Mouse (Mus musculus) adrenal gland, postnatal 25 days (tissue): ENCODE measurements around the gene Coro1c. TPM values are rescaled to one million over a fixed set of nuclear protein-coding genes. Genes with fewer than 3 reads are reported as not detected.

Experiments used
- DNase-seq: peaks from one replicate; pipeline ENCODE4 v3.0.0; 2021; ENCODE audit warnings: mixed read lengths
- total RNA-seq: library from RNA; stranded (reverse); gene quantifications from 2 replicates; pipeline ENCODE4 v1.2.3, GENCODE M21; 2021

Gene Coro1c
- total RNA-seq, 1 experiment from 2014 or later, result 52.6 TPM

DNA sequence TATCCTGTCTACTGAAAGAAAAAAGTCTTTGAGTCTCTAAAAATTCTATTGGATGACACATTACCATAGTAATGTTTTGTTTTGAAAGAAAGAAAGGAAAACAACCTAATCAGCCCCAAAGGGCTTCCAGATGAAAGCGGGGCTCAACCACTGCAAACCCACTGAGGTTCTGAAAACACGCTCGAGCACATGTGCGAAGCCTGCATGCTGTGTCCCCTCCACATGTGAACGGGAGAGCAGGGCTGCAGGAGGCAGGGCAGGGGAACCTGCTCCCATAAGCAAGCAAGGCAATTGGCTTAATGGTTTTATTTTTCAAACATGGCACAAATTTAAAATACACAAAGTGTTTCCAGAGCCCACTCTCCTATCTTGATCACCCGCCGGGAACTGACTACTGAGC is 51.9 kb downstream of the Coro1c start:
- no peak for DNase-seq

DNA sequence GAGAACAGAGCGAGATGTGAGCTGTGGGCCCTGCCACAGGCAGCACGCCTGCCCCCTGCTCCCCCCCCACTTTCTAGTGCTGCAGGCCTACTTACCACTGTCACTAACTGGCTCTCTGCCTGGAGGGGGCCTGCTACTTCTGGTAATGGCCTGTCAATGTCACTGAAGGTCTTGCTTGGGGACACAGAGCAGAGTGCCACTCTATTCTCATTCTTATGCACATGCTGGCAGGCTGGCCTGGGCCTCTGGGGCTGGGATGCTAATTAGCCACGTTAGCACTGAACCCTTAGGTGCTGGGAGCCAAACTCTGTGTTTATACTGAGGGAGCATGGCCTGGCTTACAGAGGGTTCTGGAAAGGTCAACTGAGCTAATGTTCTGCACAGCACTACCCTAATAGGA is 52.9 kb downstream of the Coro1c start:
- no peak for DNase-seq

DNA sequence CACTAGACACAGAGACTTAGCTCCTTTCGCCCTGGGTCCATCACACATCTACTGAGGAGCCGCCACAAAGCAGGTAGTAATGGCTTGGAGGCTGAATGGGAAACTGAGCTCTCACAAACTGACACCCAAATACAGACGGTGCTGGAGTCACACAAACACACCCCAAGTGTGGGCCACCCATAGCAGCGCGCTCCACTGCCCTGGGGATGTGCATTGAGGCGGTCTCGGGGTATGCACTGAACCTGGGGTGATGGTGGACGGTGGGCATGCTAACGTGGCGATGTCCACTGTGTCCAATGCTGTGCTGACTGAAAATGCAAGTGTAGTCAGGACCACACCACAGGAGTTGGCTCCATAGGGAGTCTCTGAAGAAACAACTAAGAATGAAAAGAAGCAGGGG is 53.4 kb downstream of the Coro1c start:
- DNase-seq, result no peak

DNA sequence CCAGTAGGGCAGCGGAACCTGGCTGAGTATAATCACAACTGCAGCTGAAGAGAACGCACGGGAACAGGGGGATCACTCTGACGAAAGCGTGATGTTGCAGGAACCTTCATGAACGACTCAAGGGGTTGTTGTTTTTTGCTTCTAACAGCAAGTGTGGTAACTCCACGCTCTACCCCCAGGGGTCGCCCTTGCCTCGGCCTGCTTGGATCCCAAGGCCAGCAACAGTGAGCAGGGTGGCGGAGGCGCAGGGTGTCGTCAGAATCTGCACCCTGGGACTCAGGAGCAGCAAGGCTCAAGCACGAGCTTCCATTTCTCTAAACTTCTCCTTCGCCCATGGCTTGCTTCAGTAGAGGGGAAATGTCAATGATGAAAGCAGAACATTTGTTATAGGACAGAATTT is 54.1 kb downstream of the Coro1c start:
- DNase-seq, result peak; percentile 92

DNA sequence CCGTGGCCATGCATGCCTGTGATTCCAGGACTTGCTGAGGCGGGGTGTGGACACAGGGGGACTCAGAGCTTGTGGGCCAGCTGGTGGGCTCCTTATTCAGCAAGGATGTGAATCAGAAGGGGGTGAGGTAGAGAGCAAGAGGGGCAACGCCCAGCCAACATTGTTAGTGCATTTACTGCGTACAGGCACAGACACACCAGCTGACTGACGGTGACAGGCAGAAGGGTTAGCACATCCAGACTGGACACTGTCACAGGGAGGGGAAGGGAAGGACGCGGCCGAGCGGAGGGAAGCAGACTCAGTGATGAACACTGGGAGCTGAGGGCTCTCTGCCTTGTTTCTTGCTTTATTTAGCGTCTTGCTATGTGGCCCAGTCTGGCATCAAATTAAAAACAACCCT is 55.0 kb downstream of the Coro1c start:
- DNase-seq, result no peak

DNA sequence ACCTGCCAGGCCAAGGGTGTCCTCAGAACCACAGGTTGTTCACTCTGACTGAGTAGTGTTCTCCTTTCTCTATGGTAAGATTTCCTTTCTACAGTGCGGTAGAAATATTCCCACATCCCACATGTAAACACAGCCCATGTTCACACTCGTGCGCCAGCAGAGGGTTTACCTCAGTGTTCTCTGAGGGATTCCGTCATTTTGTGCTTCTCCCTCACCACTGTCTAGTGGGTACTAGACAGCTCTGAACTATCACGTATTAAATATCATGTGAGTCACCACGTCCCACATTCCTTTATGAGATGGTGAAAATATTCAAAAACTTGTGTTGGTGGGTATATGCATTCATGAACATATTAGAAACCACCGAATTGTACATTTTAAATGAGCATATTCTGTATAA is 56.1 kb downstream of the Coro1c start:
- DNase-seq, result no peak

DNA sequence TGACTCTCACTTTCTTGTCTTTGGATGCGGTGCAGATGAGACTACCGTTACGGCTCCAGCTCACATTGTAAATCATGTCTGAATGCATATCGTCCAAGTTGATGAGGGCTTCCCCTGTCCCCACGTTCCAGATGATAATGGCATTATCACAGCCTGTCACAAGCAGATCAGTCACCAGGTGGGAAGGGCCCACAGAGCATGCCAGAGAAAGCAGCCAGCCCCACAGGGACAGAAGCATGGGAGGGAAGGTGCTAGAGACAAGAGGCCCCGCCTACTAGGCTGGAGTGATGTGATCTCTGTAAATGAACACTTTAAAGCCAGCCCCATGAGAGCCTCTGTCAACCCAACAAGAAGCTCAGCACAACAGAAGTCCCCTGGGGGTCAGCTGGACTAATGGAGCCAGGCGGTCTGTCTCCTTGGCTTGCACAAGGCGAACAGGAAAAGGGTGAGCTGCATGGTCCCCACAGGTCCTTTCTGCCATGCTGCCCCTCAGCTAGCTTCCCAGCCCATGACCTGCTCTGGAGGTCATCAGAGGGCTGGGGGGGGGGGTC is 57.8 kb downstream of the Coro1c start:
- no peak for DNase-seq

DNA sequence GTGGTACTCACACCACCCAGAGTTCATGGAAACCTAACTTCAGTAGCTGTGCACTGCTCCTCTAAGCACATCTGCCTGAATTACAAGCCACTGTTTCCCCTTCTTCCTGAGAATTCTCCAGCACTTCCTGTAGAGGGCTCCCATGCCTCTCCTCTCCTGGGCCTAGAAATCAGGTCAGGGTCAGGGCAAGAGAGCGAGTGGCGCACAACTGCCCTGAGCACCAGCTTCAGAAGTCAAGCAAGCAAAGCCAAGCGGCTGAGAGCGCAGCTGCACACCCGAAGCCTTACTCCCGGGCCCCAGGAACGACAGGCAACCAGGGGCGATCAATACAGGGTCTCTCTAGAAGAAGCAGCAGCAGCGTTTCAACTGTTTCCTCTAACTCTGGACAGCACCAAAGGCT is 60.9 kb downstream of the Coro1c start:
- DNase-seq, result peak; percentile 39

DNA sequence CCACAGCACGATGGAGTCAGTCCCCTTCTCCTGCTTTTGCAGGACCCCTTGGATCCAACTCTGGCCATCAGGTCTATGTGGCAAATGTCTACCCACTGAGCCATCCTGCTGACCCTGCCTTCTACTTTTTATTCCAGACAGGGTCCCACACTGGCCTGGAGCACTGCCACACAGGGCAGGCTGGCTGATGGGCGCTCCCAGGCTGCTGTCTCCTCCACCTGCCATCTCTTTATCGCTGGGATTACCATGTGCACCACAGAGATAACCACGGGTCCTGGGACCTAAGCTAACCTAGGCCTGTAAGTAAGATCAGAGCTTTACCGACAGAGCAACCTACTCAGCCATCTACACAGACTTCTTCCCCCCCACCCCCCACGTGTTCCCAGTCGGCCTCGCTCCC is 61.9 kb downstream of the Coro1c start:
- no peak for DNase-seq

DNA sequence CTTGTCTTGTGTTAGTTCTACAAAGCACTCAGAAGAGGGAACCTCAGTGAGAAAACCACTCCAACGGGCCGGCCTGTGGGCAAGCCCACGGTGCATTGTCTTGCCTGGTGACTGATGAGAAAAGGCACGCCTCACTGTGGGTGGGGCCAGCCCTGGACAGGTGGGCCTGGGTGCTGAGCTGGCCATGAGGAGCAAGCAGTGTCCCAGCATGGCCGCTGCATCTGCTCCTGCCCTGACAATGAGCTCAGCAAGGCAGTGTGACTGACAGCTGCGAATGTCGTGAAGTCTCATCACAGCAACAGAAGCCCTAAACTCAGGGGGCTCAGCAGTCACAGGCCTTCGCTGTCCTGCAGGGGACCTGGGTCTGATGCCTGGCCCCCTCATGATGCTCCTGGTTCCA is 62.9 kb downstream of the Coro1c start:
- DNase-seq, result no peak

DNA sequence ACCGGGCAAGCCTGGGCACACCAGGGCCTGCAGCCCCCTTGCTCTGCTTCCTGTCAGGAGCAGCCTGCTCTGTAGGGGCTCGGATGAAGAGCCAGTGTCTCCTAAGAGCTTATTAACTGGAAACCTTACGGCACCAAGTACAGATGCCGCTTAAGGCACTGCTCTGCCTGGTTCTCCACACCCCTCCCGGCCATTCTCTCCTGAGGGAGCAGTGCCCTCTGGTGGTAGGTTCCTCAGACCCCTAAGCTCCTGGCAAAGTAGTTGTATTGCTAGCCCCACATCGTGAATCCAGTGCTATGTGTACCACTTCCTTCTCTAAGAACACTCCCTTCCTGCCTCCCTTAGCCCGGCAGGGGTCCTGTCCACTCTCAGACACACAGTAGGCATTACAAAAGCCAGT is 63.8 kb downstream of the Coro1c start:
- peak; percentile 72 for DNase-seq

DNA sequence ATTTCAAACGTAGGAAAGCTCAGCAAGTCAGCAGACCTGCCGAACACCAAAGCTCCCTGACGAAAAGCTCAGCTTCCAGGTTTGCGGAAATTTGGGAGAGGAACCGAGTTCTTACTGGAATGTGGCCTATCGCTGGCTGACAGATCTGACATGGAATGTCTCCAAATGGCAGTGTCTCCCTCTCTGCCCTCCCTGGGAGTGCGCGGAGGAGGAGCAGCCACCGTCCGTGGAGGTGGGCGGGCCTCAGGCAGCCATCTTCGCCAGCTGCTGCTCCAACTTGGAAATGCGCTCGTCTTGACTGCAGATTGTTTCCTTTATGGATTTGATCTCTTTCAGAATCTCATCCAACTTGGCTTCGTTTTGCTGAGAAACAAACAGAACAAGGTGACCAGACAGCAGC is 64.5 kb downstream of the Coro1c start:
- no peak for DNase-seq

DNA sequence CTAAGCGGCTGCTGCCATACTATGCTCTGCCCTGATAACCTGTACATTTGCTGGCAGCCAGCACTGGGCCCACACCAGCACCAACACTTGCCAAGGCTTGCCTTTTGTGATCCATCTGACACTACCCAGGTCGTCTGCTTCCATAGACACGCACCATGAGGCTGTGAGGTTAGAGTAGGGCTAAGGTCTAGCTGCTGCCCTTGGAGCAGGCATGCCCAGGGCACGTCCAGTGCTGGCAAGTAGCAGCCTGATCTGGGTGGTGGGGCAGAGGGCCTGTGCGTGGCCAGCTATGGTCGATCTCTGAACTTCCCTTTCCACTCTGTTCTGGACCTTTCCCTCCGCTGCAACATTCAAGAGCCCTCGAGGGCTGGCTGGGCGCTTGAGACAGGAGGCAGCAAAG is 65.7 kb downstream of the Coro1c start:
- no peak for DNase-seq

DNA sequence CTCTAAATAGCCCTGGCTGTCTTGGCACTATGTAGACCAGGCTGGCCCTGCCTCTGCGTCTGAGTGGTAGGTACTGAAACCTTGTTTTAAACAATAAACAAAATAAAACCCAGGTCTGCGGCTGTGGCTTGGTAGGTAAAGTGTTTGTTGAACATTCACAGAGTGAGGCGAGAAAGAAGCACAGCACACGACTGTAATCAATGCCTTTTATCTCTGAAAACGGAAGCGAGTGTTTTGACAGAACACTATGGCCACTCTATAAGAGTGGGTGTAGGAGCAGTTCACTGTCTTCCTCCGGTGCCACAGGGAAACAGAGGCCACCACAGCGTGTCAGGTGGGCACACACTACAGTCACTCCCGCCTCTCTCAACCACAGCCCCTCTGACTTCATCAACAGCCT is 66.3 kb downstream of the Coro1c start:
- no peak for DNase-seq

DNA sequence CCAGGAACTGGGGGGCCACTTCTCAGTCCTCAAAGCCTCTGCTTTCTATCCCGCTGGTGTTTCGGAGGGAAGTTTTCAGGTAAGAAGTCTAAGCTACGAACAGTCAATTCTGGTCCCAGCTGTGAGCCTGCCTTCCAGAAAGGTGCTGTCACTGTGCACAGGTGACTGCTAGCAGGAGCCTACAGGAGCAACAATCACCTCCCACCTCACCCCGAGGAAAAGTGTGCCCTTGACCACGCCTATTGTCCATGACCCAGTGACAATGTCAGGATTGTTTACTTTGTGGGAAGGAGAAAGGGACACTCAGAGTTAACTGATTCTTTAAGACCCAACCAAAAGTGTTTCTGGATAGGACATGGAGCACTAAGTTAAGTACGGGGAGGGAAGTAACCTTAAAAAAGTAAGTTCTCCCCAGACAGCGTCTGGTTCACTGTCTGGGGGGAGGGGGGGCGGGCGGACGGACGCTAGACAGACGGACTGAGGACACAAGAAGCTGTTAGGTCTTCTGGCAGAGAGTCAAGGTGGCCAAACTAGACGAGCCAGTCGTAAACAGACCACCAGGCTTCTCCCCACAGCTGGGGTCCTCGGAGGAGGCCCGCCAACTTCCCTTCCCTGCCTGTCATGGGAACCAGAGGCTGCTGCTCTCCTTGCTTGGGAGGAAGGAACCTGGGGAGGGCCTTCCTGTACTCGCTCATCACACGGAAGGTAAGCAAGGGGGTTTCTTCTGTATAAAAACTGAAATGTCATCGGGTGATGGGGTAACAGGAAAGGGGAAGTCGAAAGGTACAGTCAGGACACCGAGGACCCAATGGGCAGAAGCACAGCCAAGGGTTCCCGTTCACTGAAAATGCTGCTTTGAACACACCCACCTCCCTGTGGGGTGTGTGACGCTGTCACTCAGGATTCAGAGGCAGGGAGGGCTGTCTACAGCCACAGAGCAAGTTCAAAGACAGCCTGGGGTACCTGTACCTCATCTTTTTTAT is 67.0 kb downstream of the Coro1c start:
- no peak for DNase-seq

DNA sequence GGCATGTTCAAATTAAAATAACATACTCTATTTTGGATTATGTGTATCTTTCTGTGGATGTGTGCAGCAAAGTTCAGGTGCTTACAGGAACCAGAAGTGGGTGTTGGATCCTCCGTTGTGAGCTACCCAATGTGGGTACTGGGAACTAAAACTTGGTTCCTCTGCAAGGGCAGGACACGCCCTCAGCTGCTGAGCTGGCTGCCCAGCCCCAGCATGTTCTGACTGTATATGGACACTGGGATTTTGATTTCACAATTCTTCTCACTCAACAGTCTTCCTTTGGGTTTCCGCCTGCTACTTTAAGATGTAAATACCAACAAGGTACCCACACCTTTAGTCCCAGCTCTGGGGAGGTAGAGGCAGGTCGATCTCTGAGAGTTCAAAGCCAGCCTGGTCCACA is 68.1 kb downstream of the Coro1c start:
- no peak for DNase-seq

DNA sequence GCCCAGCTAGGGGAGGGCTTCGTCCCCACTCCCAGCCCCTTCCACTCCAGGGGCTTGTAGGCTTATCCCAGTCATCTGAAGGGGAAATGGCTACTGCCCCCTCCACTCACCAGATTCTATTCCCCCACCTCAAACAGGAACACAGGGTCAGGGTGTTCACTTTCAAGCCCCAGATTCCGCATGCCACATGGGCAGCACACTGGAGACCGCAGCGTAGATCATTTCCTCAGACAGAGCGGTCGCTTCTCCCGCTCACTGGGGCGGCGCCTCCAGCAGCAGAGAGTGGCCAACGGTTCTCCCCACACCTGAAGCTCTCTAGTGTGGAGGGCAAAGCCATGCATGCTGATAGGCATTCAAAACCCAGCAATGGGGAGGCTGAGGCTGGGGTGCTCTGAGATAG is 71.6 kb downstream of the Coro1c start:
- no peak for DNase-seq

DNA sequence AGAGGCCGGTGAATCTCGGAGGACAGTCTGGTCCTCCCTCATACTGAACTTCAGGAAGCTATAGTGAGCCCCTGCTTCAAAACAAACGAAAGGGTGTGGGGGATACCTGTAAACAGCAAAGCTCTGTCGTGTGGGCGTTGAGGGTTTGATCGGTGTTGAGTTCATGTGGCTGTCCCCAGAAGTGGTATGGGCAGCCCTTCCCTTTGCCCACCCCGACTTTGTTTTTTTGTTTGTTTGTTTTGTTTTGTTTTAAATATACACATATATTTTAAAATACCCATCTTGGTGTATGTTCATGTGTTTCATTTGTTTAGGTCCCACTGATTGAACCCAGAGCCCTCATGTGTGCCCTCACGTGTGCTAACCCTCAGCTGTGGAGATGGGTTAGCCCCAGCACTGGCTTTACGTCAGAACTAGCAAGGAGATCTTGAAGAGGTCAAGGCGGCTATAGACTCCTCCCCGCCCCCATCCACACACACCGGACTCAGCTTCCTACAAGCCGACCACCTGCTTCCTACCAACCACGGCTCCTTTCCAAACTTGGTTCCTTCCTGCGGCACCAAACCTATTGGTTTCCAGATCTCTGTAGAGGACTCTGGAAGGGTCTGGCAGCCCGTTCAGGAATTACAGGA is 75.1 kb downstream of the Coro1c start:
- DNase-seq, result no peak

DNA sequence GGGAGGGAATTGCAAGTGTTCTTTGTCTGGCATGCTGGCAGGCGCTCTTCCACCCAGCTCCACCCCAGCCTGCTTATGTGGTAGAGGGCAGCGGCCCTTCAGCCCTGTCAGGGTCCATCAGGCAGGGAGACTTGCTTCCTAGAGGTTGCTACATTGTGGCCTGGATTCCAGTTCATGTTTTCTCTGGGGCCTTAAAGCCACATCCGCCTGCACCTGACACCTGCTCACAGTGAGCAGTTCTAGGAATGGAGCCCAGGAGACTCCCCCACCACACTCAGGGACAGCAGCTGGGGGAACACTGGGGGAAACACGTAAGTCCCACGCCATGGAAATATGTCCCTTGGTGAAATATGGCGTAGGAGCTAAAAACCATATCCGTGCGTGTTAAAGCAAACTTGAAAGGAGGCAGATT is 76.1 kb downstream of the Coro1c start, which contains the start of gene Selplg:
Gene Selplg (minus strand): TSS at position 155 of the 412 bp plus-strand sequence.
- no peak for DNase-seq

DNA sequence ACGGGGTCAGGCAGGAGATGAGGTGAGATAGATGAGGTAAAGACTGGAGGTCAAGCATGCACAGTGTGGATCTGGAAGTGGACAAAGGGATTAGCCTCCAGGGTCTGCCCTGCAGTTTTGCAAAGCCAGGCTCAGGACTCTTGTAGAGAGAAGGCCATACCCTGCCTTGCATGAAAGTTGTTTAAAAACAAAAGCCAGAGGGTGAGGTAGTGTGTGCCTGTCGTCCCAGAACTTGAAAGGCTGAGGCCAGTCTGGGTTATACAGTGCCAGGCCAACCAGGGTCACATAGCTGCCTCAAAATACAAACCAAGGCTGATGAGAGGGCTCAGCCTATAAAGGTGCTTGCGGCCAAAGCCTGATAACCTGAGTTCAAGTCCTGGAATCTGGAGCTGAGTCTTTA is 76.8 kb downstream of the Coro1c start:
- DNase-seq, result no peak

DNA sequence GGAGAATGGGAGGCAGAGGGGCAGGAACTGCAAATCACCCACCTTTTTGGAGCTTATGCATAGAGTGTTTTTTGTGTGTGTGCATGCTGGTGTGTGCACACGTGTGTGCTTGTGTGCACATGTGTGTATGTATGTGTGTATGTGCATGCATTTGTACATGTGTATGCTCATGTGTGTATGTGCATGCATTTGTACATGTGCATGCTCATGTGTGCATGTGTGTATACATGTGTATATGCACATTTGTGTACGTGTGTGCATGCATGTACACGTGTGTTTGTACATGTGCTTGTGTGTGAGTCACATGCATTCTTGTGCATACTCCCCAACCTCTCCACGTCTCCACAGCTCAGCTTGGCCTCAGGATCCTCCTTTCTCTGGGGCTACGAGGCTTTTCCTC is 77.8 kb downstream of the Coro1c start:
- DNase-seq, result no peak

DNA sequence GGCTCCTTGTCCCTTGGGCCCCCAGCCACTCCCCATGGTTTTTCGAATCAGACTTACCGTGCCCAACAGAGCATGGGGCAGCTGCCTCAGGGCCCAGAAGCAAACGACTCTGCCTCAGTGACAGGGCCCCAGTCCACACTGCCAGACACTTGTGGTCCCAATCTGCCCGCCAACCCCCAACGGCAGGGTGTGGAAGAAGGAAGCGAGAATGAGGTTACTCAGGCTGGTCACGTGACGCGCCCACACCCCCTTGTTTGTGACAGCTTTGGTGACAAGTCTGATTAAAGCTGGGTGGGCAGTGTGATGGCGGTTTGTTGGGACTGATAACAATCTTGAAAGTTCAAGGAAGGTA is 78.3 kb downstream of the Coro1c start:
- no peak for DNase-seq

DNA sequence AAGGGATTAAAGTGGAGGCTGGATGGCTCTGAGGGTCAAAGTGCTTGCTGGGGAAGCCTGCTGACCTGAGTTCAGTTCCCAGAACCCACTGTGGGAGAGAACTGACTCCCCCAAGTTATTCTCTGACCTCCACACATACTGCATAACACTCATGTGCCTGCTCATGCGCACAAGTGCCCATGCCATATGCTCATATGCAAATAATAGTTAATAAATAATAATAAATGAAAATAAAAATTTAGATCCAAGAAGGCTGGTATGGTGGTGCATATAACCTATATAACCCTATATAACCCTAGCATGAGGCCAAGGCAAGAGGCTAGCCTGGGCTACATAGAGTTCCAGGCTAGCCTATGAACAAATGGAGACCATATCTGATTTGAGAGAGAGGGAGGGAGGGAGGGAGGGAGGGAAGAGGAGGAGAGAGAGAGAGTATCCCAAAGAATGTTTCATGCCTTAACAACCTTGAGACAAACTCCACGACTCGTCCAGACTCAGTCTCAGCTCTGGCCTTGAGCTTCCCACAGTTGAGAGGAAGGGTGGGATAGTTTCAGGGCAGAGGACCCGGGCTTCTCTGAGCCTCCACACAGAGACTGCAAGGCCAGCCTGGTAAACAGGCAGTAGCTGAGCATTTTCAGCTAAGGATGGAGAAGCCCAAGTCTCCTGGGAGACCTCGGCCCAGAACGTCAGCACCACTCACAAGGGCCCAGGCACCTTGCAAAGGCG is 78.8 kb downstream of the Coro1c start:
- no peak for DNase-seq
